Mouse (Mus musculus) ZHBTc4 (cell line): ENCODE data around the gene Gan.

Source experiments
- DNase-seq: peaks from one replicate; pipeline ENCODE4 v3.0.0-alpha.2; 2011; ENCODE audit warnings: low read depth, low spot score

Gene Gan

DNA sequence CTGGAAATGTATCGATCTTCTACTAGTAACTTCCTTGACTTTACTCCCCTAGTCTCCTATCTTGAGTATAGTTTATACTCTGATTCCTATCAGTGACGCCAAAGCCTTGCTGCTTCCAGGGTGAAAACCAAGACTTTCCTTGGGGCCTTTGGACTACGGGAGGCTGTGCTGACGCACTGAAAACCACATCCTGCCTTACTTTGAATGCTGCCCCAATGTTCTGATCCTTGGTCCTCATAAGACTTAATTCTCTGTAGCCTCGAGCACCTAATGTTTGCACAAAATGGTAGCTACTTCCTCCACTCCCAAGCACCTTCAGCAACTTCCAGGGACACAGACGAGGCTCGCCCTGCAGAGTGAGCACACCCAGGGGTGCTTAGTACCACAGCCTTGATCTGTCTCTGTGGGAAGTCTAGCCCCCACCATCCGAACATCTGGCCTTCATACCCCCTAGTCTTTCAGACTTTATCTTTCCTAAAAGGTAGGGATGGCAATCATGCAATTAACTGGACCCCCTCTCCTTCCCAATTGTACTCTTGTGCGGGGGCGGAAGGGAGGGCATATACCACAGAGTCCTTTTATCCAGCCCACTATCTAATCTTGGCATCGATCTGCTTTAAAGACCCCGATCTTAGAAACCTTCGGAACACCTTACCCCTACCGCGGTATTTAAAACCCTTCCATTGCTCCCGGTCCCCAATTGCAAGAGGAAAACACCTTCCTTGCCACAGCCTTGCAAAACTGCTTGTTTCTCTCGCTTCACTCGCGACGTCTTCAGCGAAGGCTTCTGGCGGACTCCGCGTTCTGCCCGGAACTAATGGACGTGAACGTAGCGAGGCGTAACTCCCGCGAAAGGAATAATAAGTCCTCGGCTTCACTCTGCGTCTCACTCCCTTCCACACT, 818 bp upstream of the Gan start:
- no peak for DNase-seq

DNA sequence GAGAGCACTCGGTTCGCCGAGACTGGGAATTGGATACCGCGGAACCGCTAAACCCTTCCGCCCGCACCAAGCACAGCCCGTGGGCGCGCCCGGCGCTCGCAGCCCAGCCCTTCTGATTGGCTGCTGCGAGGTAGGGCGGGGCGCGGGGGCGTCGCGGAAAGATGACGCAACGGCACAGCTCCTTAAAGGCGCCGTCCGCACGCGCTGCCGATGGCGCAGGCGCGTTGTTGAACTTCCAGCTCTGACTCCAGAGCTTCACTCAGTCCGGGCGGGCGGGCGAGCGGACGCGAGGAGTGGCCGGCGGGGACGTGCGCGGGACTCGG, 205 bp upstream of the Gan start:
- peak; percentile 98 for DNase-seq

DNA sequence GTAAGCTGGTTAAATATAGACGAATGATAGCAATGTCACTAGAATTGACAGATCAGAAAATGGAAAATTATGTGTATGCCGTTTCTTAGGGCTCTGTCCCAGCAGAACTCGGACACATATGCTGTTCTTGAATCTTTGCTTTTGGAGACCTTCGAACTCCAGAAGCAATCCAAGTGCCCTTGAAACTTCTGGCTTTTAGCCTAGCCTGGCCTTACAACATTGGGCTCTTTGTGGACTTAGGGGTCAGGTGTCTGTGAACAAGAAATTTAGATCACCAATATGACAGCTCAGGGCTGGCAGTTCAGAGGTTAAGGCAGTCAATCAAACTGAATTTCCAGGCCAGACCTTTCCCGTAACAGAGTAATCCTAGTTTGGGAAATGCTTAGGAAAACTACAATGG, 1.1 kb downstream of the Gan start:
- DNase-seq = no peak

DNA sequence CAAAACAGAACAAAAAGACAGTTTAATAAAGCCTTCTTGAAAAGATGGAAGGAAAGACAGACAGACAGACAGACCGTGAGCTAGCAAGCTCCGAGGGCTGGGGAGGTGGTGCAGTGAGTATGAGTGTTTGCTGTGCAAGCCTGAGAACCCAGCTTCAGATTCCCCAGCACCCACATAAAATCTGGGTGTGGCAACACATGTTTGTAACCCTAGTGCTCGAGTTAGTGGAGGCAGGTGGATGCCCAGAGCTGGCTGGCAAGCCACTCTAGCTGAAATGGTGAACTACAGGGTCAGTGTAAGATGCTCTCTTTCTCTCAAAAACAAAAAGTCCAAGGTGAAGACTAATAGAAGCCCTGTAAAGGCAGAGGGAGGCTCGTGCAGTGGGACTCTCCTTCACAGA, 7.0 kb downstream of the Gan start:
- no peak for DNase-seq

DNA sequence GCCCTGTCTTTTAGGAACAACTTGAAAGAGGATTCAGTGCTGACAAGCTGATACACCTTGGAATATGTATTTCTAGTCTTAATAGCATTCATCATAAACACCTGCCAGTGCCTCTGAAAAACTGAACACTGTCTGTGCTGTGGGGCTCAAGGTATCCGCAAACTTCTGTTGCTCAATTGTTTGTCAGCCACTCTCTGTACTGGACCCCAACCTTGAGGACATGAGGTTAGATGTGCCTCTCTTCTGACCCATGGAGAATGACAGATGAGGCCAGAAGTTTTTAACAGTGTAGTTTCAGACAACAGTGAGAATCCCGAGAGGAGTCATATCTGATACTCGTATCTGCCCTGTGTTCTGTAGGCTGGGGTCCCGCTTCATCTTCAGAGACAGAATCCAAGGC, 7.6 kb downstream of the Gan start:
- DNase-seq = no peak

DNA sequence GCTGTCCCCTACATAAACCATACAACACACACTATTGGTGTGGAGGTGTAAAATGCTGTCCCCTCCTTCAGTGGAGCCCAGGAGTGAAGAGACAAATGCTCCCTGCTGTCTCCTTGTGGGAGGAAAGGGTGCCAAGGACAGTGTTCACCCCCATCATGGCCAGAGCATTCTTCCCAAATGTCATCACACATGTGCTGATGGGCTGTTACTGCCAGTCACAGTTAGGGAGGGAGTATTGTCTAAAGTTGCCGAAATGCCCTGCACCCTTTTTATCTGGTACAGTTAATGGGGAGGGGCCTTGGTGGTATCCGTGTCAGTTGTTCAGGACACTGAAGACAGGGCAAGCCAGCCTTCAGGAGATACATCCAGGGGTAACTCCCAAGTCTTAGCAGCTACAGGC, 8.6 kb downstream of the Gan start:
- DNase-seq = no peak

DNA sequence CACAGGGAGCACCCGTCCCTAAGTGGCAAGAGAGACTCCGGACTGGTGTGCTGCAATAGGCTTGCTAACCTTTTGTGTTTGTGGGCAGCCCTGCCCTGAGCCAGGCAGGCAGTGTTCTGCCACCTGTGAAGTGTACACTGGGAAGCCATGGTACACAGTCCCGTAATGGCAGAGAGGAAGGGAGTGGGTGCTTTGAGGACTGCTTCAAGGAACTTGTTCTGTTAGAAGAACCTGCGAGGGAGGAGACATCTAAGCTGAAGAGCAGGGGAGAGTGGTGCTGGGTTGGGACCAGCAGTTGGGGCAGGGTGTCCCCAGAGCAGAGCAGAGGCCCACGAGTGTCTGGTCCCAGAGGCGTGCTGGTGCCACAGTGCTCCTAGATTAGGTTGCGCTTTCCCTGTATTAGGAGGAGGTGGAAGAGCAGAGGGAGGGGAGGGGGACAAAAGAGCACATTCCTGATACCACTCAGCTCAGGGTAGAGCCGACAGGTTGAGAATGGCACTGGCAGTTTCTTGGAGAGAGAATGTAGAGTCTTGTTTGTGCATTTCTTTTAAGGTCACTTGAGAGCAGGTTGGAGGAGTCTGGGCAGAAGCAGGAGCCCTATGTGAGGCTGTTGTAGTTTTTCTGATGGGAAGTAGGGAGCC, 9.4 kb downstream of the Gan start:
- DNase-seq = no peak

DNA sequence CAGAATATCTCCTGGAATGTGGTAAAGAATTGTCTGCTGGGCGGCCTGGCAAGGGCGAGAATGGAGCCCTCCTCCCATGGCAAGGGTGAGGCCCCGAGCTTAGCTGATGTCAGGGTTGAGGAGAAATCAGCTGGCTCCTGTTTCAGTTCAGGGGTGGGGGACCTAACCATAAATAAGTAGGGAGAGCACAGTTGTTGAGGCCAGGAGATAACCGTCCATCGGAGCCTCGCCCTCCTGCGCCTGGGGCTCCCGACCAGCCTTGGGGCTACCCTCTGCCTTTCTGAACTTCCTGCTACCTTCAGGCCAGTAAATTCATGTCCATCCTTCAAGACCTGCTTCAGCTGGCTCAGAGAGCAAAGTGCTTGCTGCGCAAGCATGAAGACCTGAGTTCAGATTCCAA, 10.4 kb downstream of the Gan start:
- DNase-seq = no peak

DNA sequence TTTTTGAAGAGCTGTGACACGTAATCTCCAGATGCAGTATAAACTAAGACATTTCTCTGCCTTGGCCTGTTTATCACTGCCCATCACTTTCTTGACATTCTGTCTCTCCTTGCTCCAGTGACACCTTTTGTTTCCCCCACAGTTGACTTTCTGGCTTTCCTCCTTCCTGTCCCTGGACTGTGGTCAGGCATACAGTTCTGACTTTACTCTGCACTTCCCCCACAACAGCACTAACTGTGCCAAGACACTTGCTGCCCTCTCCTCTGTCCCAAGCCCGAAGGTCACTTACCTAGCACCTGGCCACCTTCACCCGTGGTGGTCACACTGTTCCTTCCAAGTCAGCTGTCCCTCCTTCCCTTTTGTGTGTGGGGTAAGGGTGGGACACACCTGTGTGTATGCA, 13.9 kb downstream of the Gan start:
- no peak for DNase-seq

DNA sequence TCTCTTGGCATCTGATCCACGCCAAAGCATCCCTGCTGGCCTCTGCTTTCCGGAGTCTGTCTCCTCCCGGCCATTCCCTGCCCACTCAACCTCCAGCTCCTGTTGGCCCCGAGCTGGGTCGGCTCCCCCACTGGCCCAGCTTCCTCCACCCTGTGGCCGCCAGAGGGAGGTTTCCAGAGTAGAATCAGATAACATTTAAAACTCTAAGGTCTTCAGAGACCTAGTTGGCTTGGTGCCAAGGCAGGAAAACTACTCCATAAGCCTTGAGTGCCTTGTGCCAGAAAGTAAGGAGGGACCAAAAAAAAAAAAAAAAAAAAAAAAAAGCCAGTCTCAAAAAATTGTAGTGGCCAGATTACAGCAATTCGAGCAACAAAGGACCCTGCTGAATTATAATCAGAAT, 15.0 kb downstream of the Gan start:
- DNase-seq = peak; percentile 38

DNA sequence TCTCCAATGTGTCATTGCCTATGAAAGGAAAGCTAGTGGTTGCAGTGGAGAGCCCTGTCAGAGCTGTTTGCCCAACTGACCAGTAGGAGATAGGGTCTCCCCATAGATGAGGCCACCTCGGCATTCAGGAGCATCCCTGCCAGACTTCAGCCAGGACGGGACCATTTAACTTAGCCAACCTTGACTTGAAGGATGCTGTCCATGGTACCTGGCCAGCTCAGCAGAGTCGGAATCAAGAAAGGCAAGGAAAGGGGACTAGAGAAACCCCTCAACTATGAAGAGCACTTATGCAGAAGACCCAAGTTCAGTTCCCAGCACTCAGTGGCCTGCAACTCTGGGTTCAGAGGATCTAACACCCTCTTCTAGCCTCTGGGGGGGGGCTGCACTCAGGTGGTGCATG, 15.8 kb downstream of the Gan start:
- peak; percentile 46 for DNase-seq

DNA sequence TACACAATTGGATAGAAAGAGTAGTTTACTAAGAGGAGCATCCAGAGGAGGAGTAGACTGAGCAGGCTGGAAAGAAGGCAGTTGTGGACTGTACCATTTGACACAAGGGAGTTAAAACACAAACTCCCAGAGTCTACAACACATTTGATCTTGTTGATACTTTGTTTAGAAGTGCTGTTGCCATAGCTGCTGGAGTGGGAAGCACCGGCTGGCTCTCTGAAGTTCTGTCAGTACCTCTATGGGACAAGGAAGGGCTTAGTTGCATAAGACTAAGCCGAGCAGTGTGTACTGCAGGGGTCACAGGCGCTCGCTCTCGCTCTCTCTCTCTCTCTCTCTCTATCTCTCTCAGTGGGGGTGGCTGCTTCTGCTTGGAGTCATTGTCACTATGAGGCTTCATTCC, 16.6 kb downstream of the Gan start:
- DNase-seq = no peak

DNA sequence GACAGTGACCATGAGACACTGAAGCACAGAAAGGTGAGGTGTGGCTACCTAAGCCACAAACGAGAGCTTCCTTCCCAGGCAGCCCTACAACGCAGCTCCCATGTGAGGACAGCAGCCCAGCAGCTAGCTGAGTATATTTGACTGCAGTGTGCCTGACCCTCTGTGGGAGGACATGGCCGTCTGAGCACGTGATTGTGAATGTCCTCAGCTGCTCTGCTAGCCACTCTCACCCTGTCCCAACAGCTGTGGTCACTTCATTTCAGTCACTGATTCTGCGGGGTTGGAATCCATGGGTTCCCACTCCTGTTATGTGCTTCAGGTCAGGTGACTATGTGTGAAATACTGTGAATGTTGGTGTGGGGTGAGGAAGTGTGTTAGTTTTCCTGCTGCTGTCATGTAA, 18.4 kb downstream of the Gan start:
- no peak for DNase-seq

DNA sequence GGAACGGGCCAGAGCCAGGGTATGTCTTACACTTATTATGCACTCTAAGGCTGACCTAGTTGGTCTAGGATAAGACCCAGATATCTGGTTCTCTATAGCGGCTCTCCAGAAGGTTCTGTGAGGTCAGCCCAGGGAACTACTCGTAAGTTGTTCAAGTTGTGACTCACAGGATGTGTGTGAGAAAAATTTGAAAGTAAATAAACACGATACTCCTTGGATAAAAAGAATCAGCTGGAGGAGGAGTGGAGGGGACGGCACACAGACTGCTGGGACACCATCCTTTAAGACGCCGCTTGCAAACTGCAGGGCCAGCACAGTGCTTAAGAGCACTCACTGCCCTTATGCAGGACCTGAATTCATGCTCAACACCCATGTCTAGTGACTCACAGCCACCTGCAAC, 19.3 kb downstream of the Gan start:
- DNase-seq = no peak

DNA sequence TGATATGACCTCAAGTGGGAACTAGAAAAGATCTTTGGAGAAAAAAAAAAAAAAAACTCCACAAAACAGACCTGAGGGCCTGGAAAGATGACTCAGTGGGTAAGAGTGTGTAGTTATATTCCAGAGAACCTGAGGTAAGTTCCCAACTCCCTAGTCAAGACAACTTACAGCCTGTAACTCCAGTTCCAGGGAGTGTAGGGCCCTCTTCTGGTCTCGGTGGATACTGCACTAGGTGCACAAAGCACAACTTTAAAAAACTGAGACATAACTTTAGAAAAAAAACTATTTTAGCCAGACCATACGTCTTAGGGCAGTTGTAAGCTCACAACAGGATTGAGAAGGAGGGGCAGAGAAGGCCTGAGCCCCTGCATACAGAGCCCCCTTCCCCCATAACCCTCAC, 20.1 kb downstream of the Gan start:
- DNase-seq = no peak

DNA sequence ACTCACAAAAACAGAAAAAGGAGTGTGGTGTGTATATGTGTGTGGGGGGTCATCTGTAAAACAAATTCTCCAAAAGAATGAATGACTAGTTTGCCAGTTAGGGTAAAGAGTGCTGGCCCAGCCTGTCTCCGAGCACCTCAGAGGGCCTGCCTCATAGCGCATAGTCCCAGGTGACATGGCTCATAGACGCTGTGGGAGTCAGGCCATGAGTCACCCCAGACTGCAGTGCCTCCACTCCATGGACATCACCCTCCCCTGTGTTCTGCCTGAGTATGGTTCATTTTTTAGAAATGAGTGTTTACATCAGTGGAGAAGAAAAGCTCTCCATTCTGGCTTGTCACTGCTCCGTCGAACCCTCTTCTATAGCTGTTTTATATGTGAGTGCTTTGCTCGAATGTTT, 20.7 kb downstream of the Gan start:
- DNase-seq = no peak

DNA sequence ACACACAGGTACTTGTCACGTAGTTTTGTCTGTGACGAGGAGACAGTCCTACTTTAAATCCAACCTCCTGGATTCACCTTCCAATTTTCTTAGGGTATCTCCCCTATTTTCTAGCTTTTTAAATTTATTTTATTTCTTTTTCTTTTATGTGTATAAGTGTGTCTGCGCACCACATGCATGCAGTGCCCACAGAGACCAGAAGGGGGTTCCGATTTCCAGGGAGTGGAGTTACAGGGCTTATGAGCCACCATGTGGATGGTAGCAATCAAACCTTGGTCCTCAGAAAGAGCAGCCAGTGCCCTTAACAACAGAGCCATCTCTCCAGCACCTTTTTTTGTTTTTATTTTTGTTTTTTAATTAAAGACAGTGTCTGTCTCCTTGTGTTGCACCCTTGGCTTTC, 24.8 kb downstream of the Gan start:
- peak; percentile 65 for DNase-seq

DNA sequence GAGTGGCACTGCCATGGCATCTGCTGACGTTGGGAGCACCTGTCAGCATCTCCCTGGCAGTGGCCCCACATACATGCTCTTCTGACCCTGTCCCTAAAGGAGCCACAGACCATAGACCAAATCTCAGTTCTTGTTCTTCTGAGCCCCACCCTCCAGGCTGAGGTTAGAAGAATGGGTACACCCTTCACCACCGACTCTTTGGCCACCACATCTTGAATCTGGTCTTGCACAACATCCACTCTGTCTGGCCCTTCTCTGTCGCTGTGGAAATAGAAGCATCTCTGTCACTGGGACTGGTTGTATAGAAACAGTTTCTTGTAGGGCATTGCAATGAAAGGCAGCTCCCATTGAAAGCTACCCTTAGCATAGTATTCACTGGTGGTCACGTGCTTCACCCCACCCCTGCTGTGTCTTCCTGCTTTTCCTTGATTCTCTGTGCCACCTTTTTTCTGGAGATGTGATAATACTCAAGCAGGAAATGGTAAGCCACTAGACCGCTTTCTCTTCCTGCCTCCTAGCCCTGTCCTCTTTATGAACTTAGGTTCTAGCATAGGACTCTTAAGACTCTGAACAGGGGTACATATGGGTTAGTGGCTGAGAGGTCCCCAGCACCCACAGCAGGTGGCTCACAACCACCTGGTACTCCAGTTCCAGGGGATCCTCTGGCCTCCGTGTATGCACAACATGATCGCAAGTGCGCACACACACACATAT, 25.9 kb downstream of the Gan start:
- DNase-seq = no peak

DNA sequence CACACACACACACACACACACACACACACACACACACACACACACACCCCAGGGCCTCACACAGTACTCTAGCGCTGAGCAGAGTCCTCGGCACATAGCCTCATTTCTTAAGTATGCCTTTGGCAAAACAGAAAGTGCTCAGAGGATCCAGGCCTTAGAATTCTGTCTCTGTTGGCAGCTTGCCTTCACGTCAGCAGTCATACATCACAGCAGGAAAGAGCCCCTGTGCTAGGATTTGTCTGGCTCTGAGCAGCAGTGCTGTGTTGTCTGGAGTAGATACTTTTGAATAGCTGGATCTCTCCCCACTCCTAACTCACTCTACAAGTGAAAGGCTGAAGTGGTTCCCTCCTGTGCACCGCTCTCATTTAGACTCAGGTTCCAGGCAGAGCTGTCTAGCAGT, 36.4 kb downstream of the Gan start:
- DNase-seq = peak; percentile 90

DNA sequence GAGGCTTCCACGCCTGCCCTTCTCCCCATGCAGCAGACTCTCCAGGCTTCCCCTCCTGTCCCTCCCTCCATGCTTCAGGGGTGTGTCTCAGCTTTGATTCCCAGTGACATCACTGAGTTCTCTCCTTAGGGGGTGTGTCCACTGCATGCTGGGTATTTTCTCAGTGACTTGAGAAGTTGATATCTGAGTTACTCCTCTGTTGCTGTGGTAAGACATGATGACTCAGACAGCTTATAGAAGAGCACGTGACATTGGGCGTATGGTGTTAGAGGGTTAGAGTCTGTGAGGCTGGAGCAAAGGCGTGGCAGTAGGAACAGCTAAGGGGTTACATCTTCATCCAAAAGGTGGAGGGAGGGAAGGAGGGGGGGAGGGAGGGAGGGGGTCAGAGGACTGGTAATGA, 38.7 kb downstream of the Gan start:
- DNase-seq = no peak

DNA sequence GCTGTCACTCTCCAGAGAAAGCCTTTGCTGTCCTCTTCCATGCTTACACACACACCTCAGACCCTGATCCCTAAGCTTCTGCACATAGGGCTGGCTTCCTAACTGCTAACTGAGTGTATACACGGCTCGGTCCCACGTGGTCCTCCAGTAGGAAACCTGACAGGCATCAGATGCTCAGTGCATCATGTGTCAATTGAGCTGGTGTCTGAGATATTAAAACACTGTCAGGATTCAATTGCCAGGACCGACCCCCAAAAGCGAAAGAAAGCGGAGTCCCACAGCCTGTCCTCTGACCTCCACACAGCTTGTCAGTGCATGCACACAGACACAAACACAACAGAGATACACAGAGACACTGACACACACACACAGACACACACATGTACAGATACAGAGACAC, 39.6 kb downstream of the Gan start:
- no peak for DNase-seq

DNA sequence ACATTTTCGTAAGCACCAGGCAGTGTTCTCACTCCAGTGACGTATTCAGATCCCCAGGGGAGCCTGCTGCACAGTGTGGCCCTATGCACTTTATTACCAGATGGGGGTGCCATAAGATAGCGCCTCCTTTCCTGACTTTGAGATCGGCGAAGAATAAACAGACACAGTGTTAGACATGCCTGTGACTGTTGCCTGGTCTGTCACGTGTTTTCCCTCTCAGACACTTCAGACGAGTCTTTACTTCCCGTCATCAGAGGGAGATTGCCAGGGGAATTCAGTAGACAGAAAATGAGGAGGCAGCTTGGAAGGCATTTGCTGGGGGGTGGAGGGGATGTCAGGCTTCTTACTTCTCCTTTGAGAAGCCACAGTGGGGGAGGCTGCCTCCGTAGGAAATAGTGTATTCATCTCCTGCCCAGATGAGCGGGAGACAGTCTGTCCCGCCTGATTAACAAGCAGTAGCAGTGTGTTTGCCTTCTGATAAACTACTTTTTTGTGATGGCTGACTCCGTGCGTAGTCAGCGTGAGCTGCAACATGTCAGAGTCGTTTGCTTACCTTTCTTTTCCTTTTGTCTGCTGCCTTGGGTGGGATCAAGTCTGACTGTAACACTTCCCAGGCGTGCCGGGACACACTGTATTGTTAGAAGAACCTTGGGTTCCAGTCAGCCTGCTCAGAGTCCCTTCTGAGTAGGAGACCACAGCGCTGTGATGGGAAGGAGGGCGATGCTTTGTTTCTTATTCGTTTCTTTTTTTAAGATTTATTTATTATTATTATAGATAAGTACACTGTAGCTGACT, 40.4 kb downstream of the Gan start:
- DNase-seq = peak; percentile 34
